Mouse (Mus musculus) brain, embryonic 14.5 days (tissue): ENCODE measurements around the gene Rftn1.

Experiments
- CTCF ChIP-seq: fragments of 200-500 bp; IDR thresholded peaks from 2 replicates; pipeline ENCODE4 v1.5.1; 2012; ENCODE audit warnings: inconsistent platforms, mild to moderate bottlenecking, moderate library complexity, borderline replicate concordance; ENCODE audit not compliant: insufficient read depth, insufficient read length; ENCODE audit errors: extremely low read depth
- POLR2A ChIP-seq: fragments of 200-500 bp; IDR thresholded peaks from 2 replicates; pipeline ENCODE4 v1.6.1; 2012; ENCODE audit warnings: mild to moderate bottlenecking, inconsistent platforms, borderline replicate concordance; ENCODE audit not compliant: poor library complexity, insufficient read depth, insufficient read length, severe bottlenecking; ENCODE audit errors: extremely low read depth

DNA sequence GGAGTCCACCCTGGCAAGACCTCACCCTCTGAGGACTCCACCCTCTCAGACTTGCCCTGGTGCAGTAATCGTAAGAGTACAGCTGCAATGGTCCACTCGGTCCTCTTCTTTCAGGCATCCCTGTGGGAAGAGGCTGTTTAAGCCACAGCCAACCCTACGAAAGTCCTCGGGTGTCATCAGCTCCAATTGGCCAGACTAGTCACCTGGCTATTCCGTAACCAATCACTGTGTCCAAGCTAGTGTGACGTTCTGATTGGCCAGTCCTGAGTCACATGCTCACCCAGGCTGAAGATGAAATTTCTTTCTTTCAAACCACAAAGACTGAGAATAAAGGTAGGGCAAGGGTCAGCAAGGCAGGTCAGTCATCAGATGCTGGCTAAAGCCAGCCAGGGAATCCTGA is 19.4 kb upstream of the Rftn1 start:
- TF ChIP-seq CTCF = no peak
- TF ChIP-seq POLR2A = no peak
